Mouse (Mus musculus) myocyte (in vitro differentiated cells): Measurements from ENCODE around the gene Polk.

Experiments used
- POLR2A ChIP-seq: IDR thresholded peaks from one replicate; pipeline ENCODE4 v1.6.1; 2011; ENCODE audit warnings: low read depth, mild to moderate bottlenecking, control low read depth, moderate library complexity; ENCODE audit not compliant: insufficient read length
- POLR2AphosphoS2 ChIP-seq: IDR thresholded peaks from one replicate; pipeline ENCODE4 v1.6.1; 2011; ENCODE audit warnings: low read depth, control low read depth; ENCODE audit not compliant: insufficient read length
- TCF12 ChIP-seq: IDR thresholded peaks from one replicate; pipeline ENCODE4 v1.6.1; 2011; ENCODE audit warnings: mild to moderate bottlenecking, control low read depth; ENCODE audit not compliant: poor library complexity, insufficient read depth, severe bottlenecking
- USF1 ChIP-seq: IDR thresholded peaks from one replicate; pipeline ENCODE4 v1.6.1; 2011; ENCODE audit warnings: low read depth, mild to moderate bottlenecking, control low read depth, moderate library complexity

- TF ChIP-seq TCF12 (no peak), POLR2A (no peak), POLR2AphosphoS2 (no peak), USF1 (no peak)
Measured at GRCm38 (mm10) chr13:96496630-96497029, 45.7 kb downstream of the Polk start.
